Mouse (Mus musculus) gastrocnemius, adult 2 months (tissue): ENCODE measurements around the gene Acoxl. TPM values are rescaled to one million over a fixed set of nuclear protein-coding genes. Genes with fewer than 3 reads are reported as not detected.
A peak's percentile ranks its signal among the peaks of the same experiment; 100 is the strongest.

Experiments
- DNase-seq: peaks from one replicate; pipeline ENCODE4 v3.0.0; 2022
- H3K27ac ChIP-seq: fragments of 200-600 bp; 2 replicates; pipeline ENCODE4 v1.8.1; 2022; ENCODE audit warnings: mild to moderate bottlenecking
- H3K4me3 ChIP-seq: fragments of 200-600 bp; 2 replicates; pipeline ENCODE4 v1.8.1; 2022; ENCODE audit warnings: mild to moderate bottlenecking, moderate library complexity
- CTCF ChIP-seq: fragments of 200-600 bp; IDR thresholded peaks from 2 replicates; pipeline ENCODE4 v1.8.1; 2022; ENCODE audit warnings: antibody characterized with exemption, mild to moderate bottlenecking, moderate library complexity
- intact Hi-C: fragments of 180-260 bp; cut with DNase I; formaldehyde crosslinking; loops from one replicate; pipeline ENCODE4 v1.15.1; 2025
- total RNA-seq, 2 experiments: library from RNA; stranded (reverse); gene quantifications; 2 replicates each; pipeline ENCODE4 v1.2.3; 2021

Acoxl gene
- total RNA-seq, 2 experiments from 2014 or later = 0.20 TPM; not detected in 1

DNA sequence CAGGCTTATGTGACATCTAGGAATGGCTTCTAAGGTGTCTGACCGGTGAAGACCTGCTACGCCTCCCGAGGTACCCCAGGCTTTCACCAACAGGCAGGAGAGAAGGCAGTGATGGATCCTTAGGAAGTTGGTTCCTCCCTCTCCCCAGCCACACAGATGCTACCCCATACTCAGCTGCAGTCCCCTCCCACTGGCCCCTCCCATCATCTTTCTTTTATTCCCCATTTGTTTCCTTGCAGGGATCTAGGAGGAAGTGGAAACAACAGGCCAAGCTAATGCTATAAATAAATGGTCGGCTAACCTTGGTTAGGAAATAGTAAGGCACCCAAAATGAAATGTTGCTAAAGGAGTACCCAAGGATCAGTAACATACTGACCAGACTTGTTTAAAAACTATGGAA, 90.2 kb downstream of the Acoxl start:
- intact Hi-C loops = no loop called here

DNA sequence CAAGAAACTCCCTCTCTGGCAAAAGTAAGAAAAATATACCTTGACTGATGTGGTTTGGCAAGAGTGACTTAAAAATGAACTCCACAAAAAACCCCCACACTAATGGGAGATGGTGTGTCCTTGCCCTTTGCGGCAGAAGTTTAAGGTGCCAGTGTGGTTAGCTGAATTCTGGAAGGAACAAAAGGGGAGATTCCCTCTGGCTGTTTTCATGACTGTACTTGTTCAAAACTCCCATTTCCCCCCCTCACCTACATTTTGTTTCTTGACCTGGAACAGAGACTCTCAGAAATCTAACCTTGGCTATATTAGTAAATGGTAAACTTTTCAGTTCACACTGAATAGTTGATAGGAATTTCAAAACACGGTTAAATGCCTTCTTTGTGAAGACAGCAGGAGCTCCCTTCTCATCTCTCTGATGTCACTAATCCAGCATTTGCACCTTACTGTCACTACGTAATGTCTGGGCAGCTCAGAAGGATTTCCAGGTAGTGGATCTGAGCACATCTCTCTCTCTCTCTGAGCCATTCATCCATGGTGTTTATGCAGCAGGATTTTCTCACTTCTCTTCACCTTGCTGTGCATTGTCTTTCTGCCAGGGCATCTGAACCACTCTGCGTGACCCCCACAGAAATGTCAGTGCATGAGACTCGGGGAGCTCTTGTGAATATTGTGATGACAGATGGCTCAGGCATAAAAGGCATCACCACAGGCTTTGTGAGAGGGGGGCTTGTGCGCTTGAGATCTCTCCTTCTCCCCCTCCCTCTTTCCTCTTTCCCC, 91.5 kb downstream of the Acoxl start:
- no peak for TF ChIP-seq CTCF
- no peak overlapping the region for H3K4me3 ChIP-seq
- no peak overlapping the region for H3K27ac ChIP-seq
- intact Hi-C loops = no loop called here
- DNase-seq = no peak

More for the DNA sequence above, 90.2 kb downstream of the Acoxl start:
- Histone ChIP-seq H3K27ac (no peak overlapping the region), H3K4me3 (no peak overlapping the region)
- no peak for TF ChIP-seq CTCF
- no peak for DNase-seq

DNA sequence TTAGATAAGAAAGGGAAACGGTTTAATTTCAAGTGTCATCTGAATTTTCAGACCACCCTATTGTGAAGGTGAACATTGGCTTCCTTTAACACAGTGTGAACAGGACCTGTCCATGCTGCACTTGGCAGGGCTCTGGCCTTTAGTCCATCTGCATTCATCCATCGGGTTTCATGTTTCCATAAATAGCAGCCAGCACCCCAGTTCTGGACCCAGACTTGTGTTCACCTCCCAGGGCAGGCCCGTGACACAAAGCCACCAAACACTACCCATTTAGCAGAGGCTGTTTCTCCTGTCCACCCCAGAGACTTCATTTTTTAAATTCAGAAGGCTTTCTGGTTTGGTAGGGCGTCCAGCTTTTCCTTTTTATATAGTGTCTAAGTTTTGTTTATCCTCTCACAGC, 92.9 kb downstream of the Acoxl start:
- TF ChIP-seq CTCF = no peak
- Histone ChIP-seq H3K27ac (no peak overlapping the region), H3K4me3 (no peak overlapping the region)
- intact Hi-C loops = no loop called here
- DNase-seq = no peak

DNA sequence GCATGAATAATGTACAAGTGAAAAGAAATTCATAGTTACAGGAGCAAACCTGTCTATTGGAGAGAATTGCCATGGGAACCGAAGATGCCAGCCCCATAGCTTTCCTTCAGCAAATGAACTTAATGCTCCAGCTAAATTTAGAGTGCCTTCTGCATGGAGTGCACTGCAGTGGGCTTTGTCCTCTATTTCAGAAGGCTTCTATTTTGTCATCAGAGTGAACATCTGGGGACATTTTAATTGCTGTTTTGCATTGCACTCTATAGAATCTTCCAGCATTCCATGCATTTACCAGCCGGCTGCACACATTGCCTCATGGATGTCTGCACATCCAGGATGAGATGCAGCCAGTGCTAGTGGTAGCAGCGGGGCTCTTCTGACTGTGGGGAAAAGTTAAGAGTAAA, 94.9 kb downstream of the Acoxl start:
- Histone ChIP-seq H3K4me3 (no peak overlapping the region), H3K27ac (no peak overlapping the region)
- TF ChIP-seq CTCF = no peak
- intact Hi-C loops = no loop called here
- DNase-seq = no peak

DNA sequence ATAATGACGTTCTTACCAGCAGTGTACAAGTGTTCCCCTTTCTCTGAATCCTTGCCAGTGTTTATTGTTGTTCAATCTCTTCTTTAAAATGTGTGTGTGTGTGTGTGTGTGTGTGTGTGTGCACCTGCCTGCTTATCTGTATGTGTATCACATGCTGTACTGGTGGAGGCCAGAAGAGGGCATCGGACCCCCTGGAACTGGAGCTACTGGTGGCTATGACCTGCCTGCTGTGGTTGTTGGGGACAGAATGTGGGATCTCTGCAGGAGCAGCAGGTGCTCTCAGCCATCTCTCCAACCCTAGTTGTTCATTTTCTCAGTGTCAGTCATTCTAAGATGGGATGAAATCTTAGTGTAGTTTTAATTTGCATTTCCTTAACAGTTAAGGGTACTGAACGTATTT, 98.4 kb downstream of the Acoxl start:
- intact Hi-C loops = no loop called here
- no peak for DNase-seq
- peak; percentile 20; the same call in 1 of the 2 replicates for TF ChIP-seq CTCF
- Histone ChIP-seq H3K4me3 (no peak overlapping the region), H3K27ac (no peak overlapping the region)

DNA sequence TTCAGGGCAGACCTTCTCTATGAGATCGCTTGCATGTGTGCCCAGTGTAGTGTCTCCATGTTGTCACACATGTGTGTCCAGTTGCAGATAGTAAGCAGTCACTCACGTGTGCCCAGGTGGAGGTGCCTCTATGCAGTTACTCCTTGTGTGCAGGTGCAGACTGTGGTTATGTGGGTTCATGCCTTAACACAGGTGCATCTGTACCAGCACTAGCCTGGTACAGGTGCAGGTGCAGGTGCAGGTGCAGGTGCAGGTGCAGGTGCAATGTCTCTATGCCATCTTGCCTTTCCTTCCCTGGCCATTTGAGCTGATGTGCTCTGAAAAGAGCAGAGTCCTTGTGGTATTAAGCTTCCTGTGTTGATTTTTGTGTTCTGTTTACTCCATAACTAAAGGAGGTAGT, 100.5 kb downstream of the Acoxl start:
- DNase-seq = no peak
- TF ChIP-seq CTCF = no peak
- intact Hi-C loops = no loop called here
- no peak overlapping the region for H3K4me3 ChIP-seq
- no peak overlapping the region for H3K27ac ChIP-seq

DNA sequence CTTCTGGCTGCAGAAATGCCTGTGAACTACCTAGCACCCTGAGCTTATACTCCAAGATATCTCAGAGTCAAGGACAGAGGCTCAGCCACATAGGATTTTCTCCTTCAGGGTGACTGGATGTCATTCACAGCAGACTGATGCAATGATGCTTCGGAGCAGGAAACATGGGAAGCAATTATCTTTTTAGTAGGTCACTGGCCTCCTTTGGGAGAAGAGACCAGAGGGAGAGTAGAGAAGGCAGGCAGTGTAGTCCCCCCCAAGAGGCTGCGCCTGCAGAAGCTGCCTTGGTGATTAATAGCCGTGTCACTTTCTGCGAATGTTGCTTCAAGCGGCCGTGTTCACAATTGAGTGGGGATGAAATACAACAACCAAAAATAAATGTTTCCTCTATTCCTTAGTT, 121.9 kb downstream of the Acoxl start:
- no peak for DNase-seq
- Histone ChIP-seq H3K27ac (no peak overlapping the region), H3K4me3 (no peak overlapping the region)
- no peak for TF ChIP-seq CTCF
- intact Hi-C loops = no loop called here

DNA sequence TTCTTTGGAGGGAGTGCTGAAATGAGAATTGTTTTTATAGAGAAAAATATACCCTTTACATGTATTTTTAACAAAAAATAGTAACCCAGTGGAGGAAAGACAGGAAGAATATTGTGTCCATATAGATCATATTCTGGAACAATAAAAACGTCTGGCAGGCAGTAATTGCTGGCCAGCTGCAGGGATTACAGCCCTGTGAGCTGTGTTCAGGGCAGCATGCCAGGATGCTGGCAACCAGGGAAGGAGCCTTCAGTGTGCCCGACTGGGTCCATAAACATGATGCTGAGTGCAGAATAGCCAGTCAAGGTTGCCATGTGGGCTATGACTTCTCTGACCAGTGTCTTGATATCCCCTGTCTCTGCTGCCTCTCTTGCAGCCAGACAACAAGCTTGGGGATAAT, 122.5 kb downstream of the Acoxl start:
- H3K27ac ChIP-seq = no peak overlapping the region; the same call in 1 of the 2 replicates
- no peak for TF ChIP-seq CTCF
- peak; percentile 72 for DNase-seq
- H3K4me3 ChIP-seq = no peak overlapping the region
- intact Hi-C loops = no loop called here

DNA sequence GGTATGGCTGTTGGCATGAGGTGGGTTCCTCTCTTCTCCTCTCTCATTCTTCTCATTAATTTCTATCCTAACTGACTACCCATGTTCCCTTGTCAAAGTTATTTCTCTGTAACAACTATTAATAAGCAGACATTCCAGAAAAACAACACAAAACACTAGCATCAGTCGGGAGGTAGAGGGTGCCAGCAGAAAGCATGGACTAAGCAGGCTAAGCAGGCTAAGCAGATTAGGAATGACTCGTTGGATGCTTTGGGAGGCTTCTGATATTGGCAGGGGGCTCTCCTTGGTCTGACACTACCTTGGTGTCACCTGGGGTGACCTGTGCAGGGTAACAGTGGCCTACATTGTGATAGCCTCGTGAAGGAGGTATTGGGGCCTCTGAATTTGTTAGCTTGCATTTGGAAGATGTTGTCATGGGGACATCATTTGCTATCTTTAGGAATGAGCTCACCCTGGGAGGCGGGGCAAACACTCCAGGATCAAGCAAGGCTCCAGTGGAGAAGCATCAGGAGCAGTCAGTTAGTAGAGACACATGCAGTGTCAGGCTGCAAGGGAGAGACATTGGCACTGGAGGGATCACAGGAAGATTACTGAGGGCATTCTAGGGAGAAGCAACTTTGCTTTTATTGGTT, 123.2 kb downstream of the Acoxl start:
- no peak overlapping the region for H3K27ac ChIP-seq
- H3K4me3 ChIP-seq = no peak overlapping the region
- TF ChIP-seq CTCF = no peak
- intact Hi-C loops = no loop called here
- peak; percentile 57 for DNase-seq

DNA sequence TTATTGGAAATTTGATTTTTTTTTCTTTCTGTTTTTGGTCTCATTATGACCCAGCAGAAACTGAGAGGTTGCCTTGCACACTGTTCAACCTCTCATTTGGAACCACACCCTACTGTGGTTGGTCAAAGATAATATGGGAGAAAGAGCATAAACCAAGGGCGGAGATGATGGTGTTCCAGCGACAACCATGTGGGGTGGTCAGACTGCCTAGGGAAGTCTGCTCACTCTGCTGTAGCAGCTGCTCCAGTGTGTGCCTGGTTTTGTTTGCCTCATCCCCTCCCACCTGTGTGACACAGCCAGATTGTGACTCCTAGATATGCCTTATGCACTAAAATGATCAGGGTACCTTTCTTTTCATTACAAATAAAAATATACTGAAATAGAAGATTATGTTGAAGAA, 130.3 kb downstream of the Acoxl start:
- intact Hi-C loops = no loop called here
- DNase-seq = no peak
- no peak for TF ChIP-seq CTCF
- Histone ChIP-seq H3K4me3 (no peak overlapping the region), H3K27ac (no peak overlapping the region)

DNA sequence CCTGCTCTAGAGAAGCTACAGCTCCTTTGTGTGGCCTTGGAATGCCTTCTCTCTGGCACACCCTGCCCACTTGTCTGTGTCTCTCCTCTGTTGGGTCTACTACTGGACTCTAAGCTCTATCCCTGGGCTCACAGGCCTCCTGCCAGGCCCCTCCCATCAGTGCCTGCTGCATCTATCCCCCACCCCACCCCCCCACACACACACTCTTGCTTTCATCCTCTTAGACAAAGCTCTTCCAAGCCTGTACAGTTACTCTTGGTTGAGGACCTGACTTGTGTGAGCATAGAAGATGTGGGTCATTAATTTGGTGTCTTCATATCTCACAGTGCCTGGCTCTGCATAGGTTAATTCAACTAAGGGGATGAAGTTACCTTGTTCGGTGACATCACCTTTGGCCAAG, 137.6 kb downstream of the Acoxl start:
- Histone ChIP-seq H3K4me3 (no peak overlapping the region), H3K27ac (no peak overlapping the region)
- DNase-seq = no peak
- TF ChIP-seq CTCF = no peak
- intact Hi-C loops = no loop called here

DNA sequence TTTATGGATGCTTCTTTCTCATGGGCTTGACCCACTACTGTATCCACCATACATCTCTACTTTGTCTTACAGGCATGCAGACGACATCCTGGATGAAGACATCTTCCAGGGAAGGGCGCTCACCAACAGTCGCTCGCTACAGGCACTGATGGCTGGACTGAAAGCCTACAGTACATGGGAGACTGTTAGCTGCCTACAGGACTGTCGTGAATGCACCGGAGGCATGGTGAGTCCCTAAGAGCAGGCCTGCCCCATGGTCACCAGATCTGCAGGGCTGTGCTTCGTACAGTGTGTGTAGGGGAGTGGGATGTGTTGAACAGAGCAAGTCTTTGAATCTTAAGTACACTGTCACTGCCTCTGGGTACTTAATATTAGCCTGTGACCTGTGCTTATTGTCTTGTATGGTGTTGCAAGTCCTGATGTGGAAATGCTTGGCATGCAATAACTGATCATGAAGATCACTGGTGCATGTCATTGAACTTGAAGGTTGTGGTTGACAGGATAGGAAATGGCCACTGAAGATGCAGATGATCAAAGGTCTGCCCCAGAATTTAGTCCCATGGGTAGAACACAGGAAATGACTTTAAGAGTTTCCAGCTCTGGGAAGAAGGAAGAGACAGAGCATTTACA, 140.0 kb downstream of the Acoxl start:
- Histone ChIP-seq H3K4me3 (no peak overlapping the region), H3K27ac (no peak overlapping the region)
- intact Hi-C loops = no loop called here
- no peak for DNase-seq
- no peak for TF ChIP-seq CTCF

DNA sequence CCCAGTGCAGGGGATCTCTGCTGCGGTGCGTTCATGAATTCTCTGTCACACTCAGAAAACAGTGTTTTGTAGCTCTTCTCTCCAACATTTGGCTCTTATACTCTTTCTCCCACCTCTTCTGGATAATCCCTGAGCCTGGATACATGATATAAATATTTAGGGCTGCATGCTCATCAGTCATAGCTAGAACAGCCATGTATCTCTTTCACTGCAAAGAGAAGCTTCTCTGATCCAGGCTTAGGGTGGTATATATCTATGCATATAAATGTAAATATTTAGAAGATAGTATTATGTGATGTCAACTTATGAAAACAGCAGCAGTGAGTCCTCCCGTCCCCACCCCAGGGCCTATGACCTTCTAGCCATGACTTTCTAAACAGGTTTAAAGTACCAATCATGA, 143.9 kb downstream of the Acoxl start:
- Histone ChIP-seq H3K4me3 (no peak overlapping the region), H3K27ac (no peak overlapping the region)
- intact Hi-C loops = no loop called here
- DNase-seq = no peak
- TF ChIP-seq CTCF = no peak
